Mouse (Mus musculus) lung, postnatal 0 days (tissue): ENCODE measurements around the gene Trak1.

ENCODE experiments used
- CTCF ChIP-seq: IDR thresholded peaks from 2 replicates; pipeline ENCODE4 v1.5.1; 2016; ENCODE audit warnings: antibody characterized with exemption, mild to moderate bottlenecking
- EP300 ChIP-seq: IDR thresholded peaks from 2 replicates; pipeline ENCODE4 v1.6.1; 2016; ENCODE audit warnings: antibody characterized with exemption, mild to moderate bottlenecking, control low read depth

GRCm38 (mm10) chr9:121291275-121291674, 6.0 kb upstream of the Trak1 start:
- TF ChIP-seq EP300 (no peak), CTCF (no peak)
